Mouse (Mus musculus) spleen, postnatal 36 days (tissue): Measurements from ENCODE around the gene Oxtr.

ENCODE experiments used
- DNase-seq, 2 experiments: peaks; one replicate each; pipeline ENCODE4 v3.0.0; 2022; ENCODE audit warnings: low spot score in 2 of 2, mixed read lengths in 1 of 2

Gene Oxtr

GRCm38 (mm10) chr6:112488821-112489180 is 942 bp downstream of the Oxtr start:
- DNase-seq: no peak

GRCm38 (mm10) chr6:112487993-112488392 is 1.8 kb downstream of the Oxtr start:
- DNase-seq: no peak

GRCm38 (mm10) chr6:112484316-112484715 is 5.4 kb downstream of the Oxtr start:
- DNase-seq: no peak

GRCm38 (mm10) chr6:112479861-112480260 is 9.9 kb downstream of the Oxtr start:
- DNase-seq: no peak

- DNase-seq: no peak
Measured at GRCm38 (mm10) chr6:112471644-112472043, 18.1 kb downstream of the Oxtr start.

- DNase-seq: no peak
Measured at GRCm38 (mm10) chr6:112466001-112466400, 23.7 kb downstream of the Oxtr start.

- DNase-seq: no peak
Measured at GRCm38 (mm10) chr6:112465441-112465840, 24.3 kb downstream of the Oxtr start.

- no peak for DNase-seq
Measured at GRCm38 (mm10) chr6:112463331-112463730, 26.4 kb downstream of the Oxtr start.

GRCm38 (mm10) chr6:112461459-112461858 is 28.3 kb downstream of the Oxtr start:
- no peak for DNase-seq

- DNase-seq: no peak
Measured at GRCm38 (mm10) chr6:112459341-112459749, 30.4 kb downstream of the Oxtr start, which contains the start of gene Cav3. Gene Cav3 (plus strand): TSS chr6:112459505.

- DNase-seq: no peak
Measured at GRCm38 (mm10) chr6:112445675-112446074, 44.1 kb downstream of the Oxtr start.

- no peak for DNase-seq
Measured at GRCm38 (mm10) chr6:112426018-112426732, 63.6 kb downstream of the Oxtr start.

- DNase-seq: no peak
Measured at GRCm38 (mm10) chr6:112423746-112424501, 65.8 kb downstream of the Oxtr start.
